Mouse (Mus musculus): ENCODE measurements at regions not wholly inside any gene's neighbourhood (a gene's known extent, or its start where the extent isn't known, plus 50 kb on each side); places are given as distances from the start of the nearest gene placed in this dataset.
"Not testable (repeated sequence)": the region's sequence is repeated elsewhere in the genome, so short reads cannot be mapped to it uniquely, and the experiment has no call there.

DNA sequence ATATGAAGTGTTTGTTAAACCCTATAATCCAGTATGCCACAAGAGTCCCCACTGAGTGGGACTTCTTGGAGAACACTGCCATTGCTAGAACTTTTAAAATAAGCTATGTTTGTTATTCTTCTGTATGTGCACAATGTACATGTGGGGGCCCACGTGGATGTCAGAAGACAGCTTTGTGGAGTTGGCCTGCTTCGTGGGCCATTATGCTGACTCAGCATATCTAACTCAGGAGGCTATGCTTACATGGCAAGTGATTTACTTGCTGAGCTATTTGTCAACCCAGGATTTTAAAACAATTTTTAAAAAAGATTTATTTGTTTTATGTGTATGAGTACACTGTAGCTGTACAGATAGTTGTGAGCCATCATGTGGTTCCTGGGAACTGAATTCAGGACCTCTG lies 207.6 kb upstream of the Steap1 start:
- no peak for DNase-seq (ENCODE audit: low spot score in 2 of 2)

DNA sequence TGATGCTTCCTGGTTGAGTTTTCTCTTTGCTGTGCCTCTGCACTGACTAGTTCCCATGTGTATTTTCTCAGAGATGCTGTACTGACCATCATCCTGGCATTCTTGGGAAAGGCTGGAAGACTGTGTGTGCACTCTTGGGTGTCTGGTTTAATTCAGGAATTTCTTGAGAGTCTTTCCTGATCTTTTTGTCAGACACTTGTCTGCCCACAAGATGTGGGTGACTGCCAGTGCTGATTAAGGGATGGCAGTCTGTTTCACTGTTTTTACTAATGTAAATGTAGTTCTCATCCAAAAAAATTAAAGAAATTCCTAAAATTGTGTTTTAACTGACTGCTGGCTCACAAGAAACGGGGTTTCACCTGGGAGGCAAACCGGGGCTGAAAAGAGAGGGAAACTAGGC lies 206.7 kb upstream of the Steap1 start:
- DNase-seq (ENCODE audit: low spot score in 2 of 2): peak in 1 of 2 experiments; percentile 13

GRCm38 (mm10) chr5:5925796-5926195 lies 176.7 kb upstream of the Steap1 start:
- DNase-seq (ENCODE audit: low spot score in 2 of 2): peak in 1 of 2 experiments; percentile 14

GRCm38 (mm10) chr5:5916427-5916826 lies 167.3 kb upstream of the Steap1 start:
- no peak for DNase-seq (ENCODE audit: low spot score in 2 of 2)

GRCm38 (mm10) chr5:5889376-5889775 lies 140.2 kb upstream of the Steap1 start:
- no peak for DNase-seq (ENCODE audit: low spot score in 2 of 2)

- DNase-seq (ENCODE audit: low spot score in 2 of 2): no peak
Observed at GRCm38 (mm10) chr5:5873425-5873824, 124.3 kb upstream of the Steap1 start.

DNA sequence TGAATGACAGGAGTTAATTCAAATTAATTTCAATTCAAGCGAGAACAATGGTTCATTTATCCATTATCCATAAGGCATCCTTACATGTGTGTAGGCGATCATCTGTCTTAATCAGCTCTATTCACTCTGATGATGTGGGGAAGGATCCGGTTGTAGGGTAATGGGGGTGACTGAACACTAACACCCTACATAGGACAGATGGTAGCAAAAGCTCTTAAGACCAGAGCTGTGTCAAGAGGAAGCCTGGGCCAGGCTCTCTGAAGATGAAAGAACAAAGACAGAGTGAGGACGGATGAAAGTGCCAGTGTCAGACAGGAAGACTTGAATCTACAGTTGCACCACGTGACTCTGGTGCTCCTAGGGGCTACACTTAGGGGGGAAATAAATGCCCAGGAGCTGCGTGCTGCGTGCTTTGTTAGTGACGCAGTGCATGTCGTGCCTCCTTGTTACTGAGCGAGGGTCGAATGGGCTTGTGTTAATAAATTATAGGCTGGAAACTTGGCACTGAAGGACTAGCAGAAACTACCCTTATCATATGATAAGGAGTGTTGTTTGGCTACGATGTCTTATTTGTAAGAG lies 107.1 kb upstream of the Steap1 start:
- DNase-seq (ENCODE audit: low spot score in 2 of 2): no peak

GRCm38 (mm10) chr5:5845805-5846496 lies 96.8 kb upstream of the Steap1 start:
- peak; percentile 10 to 71 for DNase-seq (ENCODE audit: low spot score in 2 of 2)

DNA sequence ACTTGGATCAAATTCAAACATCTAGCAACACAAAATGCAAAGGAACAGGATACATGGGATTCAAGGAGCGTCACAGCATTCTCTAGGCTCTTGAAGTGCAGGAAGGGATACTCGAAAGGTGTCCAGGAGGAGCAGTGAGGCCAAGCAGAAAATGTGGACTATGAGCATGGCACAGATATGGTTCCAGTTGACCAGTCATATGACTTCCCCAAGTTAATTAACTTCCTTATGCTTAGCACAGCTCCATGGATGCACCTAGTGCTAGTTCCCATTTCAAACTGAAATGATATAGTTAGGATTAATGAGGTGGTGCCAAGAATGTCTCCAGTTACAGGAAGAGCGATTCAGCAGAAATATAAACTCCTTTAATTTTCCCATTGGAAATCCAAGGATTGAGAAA lies 95.2 kb upstream of the Steap1 start:
- DNase-seq (ENCODE audit: low spot score in 2 of 2): no peak

DNA sequence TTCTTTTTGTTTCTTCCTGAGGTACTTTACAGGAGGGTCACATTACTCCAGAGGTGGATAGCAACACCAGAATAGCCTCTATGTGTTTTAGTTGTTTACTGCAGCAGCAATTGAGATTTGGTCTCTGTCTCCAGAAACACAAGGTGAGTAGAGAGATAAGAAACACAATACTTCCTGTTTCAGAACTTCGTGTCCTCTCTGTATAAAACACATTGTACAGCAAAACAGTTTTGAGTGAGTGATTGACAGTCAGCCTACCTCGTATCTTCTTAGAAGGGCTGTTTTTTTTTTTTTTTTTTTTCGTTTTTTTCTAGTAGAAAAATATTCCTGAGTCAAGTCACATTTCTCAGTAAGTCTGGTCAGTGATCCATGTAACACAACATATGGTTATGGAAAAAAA lies 89.6 kb upstream of the Steap1 start:
- no peak for DNase-seq (ENCODE audit: low spot score in 2 of 2)

GRCm38 (mm10) chr5:5822666-5823065 lies 73.5 kb upstream of the Steap1 start:
- not testable (repeated sequence) for DNase-seq (ENCODE audit: low spot score in 2 of 2)

Data from layer of hippocampus, postnatal 14 days (tissue).